15 mouse cellular contexts compared by ENCODE assay signal in the genomic region with DNA sequence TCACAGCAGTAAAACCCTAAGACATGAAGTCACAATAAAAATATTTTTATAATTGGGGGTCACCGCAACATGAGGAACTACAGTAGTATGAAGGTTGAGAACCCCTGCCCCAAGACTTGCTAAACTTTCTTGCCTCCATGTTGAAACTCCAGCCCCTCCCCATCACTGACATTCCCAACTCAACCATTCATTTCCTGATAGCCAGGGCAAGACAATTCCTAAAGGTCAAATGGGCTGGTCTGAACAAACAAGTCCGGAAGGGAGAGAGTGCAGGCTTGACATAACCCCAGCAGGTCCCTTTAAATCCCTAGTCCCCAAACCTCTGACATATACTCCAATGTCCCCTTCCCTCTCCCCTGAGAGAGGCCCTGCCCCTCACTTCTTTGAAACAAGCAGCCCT.
"Had no signal": no experiment of that assay in that cellular context is flagged by ENCODE, and none has a peak within 500 bp of the region (broad histone marks: within the 10 kb centered on the region; RNA-seq: fewer than 3 reads in every experiment).

No protein-coding gene starts in this region.

- H3K4me3 ChIP-seq: megakaryocyte, embryonic 14.5 days; midbrain, embryonic 13.5 days had no signal

- DNase-seq: kidney, adult 11 months; kidney, adult 9 months; kidney, postnatal 36 days; layer of hippocampus, adult 9-11 months; layer of hippocampus, postnatal 36 days; left cerebral cortex, postnatal 4 days; lung, adult 2 months; right cerebral cortex, adult 18-20 months; right cerebral cortex, postnatal 25 days; thymus, postnatal 36 days had no signal

- H3K4me1 ChIP-seq: midbrain, embryonic 13.5 days had no signal

- H3K9me3 ChIP-seq: midbrain, embryonic 13.5 days had no signal

- H3K9ac ChIP-seq: midbrain, embryonic 13.5 days had no signal

- ATAC-seq: lung, postnatal 0 days; midbrain, embryonic 13.5 days had no signal

- H3K4me2 ChIP-seq: midbrain, embryonic 13.5 days had no signal

- H3K27ac ChIP-seq: kidney, postnatal 0 days; macrophage; midbrain, embryonic 13.5 days had no signal

- H3K36me3 ChIP-seq: midbrain, embryonic 13.5 days had no signal

- H3K27me3 ChIP-seq: megakaryocyte, embryonic 14.5 days; midbrain, embryonic 13.5 days had no signal
